Mouse (Mus musculus): Measurements from ENCODE around the gene Perm1. TPM values are rescaled to one million over a fixed set of nuclear protein-coding genes. Genes with fewer than 3 reads are reported as not detected.
A peak's percentile ranks its signal among the peaks of the same experiment; 100 is the strongest.

Gene Perm1
- polyA plus RNA-seq, 1 experiment from 2014 or later: 1.3 TPM

- peaks cover 23% of the 10 kb centered on the region for H3K4me1 ChIP-seq (replicated peaks)
- H3K4me2 ChIP-seq: no peak overlapping the region
- H3K27me3 ChIP-seq (replicated peaks): no peaks in the 10 kb centered on the region
- H3K9me3 ChIP-seq (replicated peaks): no peaks in the 10 kb centered on the region
- no peak overlapping the region for H3K4me3 ChIP-seq
- no peak for ATAC-seq (ENCODE audit: insufficient number of reproducible peaks, low FRiP score)
- H3K36me3 ChIP-seq: no peaks in the 10 kb centered on the region
- no peak overlapping the region for H3K9ac ChIP-seq
- WGBS: 85% methylated on average over 11 of the region's 11 CpGs
- H3K27ac ChIP-seq (ENCODE audit: poor library complexity, severe bottlenecking): no peak overlapping the region
These were observed 4.3 kb downstream of the Perm1 start for GRCm38 (mm10) chr4:156219936-156220335.

- Histone ChIP-seq H3K9me3 (replicated peaks) (no peaks in the 10 kb centered on the region), H3K4me3 (no peak overlapping the region), H3K27me3 (replicated peaks) (no peaks in the 10 kb centered on the region), H3K9ac (no peak overlapping the region), H3K27ac (ENCODE audit: poor library complexity, severe bottlenecking) (no peak overlapping the region), H3K36me3 (peaks cover 5% of the 10 kb centered on the region), H3K4me1 (replicated peaks) (peaks cover 15% of the 10 kb centered on the region), H3K4me2 (no peak overlapping the region)
- ATAC-seq (ENCODE audit: insufficient number of reproducible peaks, low FRiP score): no peak
- WGBS: 67% methylated on average over 2 of the region's 2 CpGs
These were observed 8.6 kb downstream of the Perm1 start for GRCm38 (mm10) chr4:156224276-156224675.

- WGBS: 42% methylated on average over 18 of the region's 18 CpGs
- H3K36me3 ChIP-seq: peaks cover 41% of the 10 kb centered on the region
- H3K4me2 ChIP-seq: peak overlapping the region; percentile 56
- peak; percentile 27 for ATAC-seq (ENCODE audit: insufficient number of reproducible peaks, low FRiP score)
- peaks cover 15% of the 10 kb centered on the region for H3K4me1 ChIP-seq (replicated peaks)
- H3K9me3 ChIP-seq (replicated peaks): no peaks in the 10 kb centered on the region
- H3K27ac ChIP-seq (ENCODE audit: poor library complexity, severe bottlenecking): no peak overlapping the region
- 0 out of 2 replicates have a peak overlapping the region, but pooled peaks have one; percentile 42 for H3K9ac ChIP-seq
- no peaks in the 10 kb centered on the region; the same call in 1 of the 2 replicates for H3K27me3 ChIP-seq (replicated peaks)
- 0 out of 2 replicates have a peak overlapping the region, but pooled peaks have one; percentile 9 for H3K4me3 ChIP-seq
These were observed 12.2 kb downstream of the Perm1 start for GRCm38 (mm10) chr4:156227752-156228392.

- no peaks in the 10 kb centered on the region for H3K9me3 ChIP-seq (replicated peaks)
- H3K36me3 ChIP-seq: peaks cover 46% of the 10 kb centered on the region
- ATAC-seq (ENCODE audit: insufficient number of reproducible peaks, low FRiP score): peak; percentile 52
- no peak overlapping the region for H3K27ac ChIP-seq (ENCODE audit: poor library complexity, severe bottlenecking)
- 0 out of 2 replicates have a peak overlapping the region, but pooled peaks have one; percentile 9 for H3K4me3 ChIP-seq
- WGBS: 19% methylated on average over 12 of the region's 12 CpGs
- H3K4me2 ChIP-seq: peak overlapping the region; percentile 56
- H3K27me3 ChIP-seq (replicated peaks): no peaks in the 10 kb centered on the region; the same call in 1 of the 2 replicates
- H3K9ac ChIP-seq: 0 out of 2 replicates have a peak overlapping the region, but pooled peaks have one; percentile 42
- H3K4me1 ChIP-seq (replicated peaks): peaks cover 18% of the 10 kb centered on the region
These were observed 12.8 kb downstream of the Perm1 start for GRCm38 (mm10) chr4:156228393-156229024.

- 5% methylated on average over 17 of the region's 17 CpGs for WGBS
- Histone ChIP-seq H3K4me3 (peak overlapping the region; percentile 66), H3K27me3 (replicated peaks) (no peaks in the 10 kb centered on the region; the same call in 1 of the 2 replicates), H3K9me3 (replicated peaks) (no peaks in the 10 kb centered on the region), H3K9ac (peak overlapping the region; percentile 88), H3K4me2 (peak overlapping the region; percentile 96), H3K27ac (ENCODE audit: poor library complexity, severe bottlenecking) (peak overlapping the region; percentile 68; the same call in 1 of the 2 replicates), H3K4me1 (replicated peaks) (peaks cover 15% of the 10 kb centered on the region), H3K36me3 (peaks cover 57% of the 10 kb centered on the region)
- ATAC-seq (ENCODE audit: insufficient number of reproducible peaks, low FRiP score): 0 out of 2 replicates have a peak, but pooled peaks have one; percentile 4
These were observed 18.4 kb downstream of the Perm1 start for GRCm38 (mm10) chr4:156234021-156234501.

GRCm38 (mm10) chr4:156234701-156235213, 19.1 kb downstream of the Perm1 start, which contains the start of gene Plekhn1:
Plekhn1 (minus strand) TSS chr4:156234857.
- no peaks in the 10 kb centered on the region; the same call in 1 of the 2 replicates for H3K27me3 ChIP-seq (replicated peaks)
- H3K9ac ChIP-seq: peak within 1 kb of the TSS; percentile 88
- ATAC-seq (ENCODE audit: insufficient number of reproducible peaks, low FRiP score): peak; percentile 48
- peaks cover 15% of the 10 kb centered on the region for H3K4me1 ChIP-seq (replicated peaks)
- H3K9me3 ChIP-seq (replicated peaks): no peaks in the 10 kb centered on the region
- under 1% methylated on average over 29 of the region's 48 CpGs for WGBS
- H3K27ac ChIP-seq (ENCODE audit: poor library complexity, severe bottlenecking): peak within 1 kb of the TSS; percentile 75
- H3K36me3 ChIP-seq: peaks cover 57% of the 10 kb centered on the region
- H3K4me3 ChIP-seq: peak within 1 kb of the TSS; percentile 89
- peak within 1 kb of the TSS; percentile 96 for H3K4me2 ChIP-seq

- peak; percentile 29 for ATAC-seq (ENCODE audit: insufficient number of reproducible peaks, low FRiP score)
- Histone ChIP-seq H3K9ac (peak overlapping the region; percentile 80; the same call in 1 of the 2 replicates), H3K4me2 (peak overlapping the region; percentile 96), H3K36me3 (peaks cover 57% of the 10 kb centered on the region), H3K4me1 (replicated peaks) (peaks cover 15% of the 10 kb centered on the region), H3K27me3 (replicated peaks) (no peaks in the 10 kb centered on the region), H3K4me3 (peak overlapping the region; percentile 89), H3K27ac (ENCODE audit: poor library complexity, severe bottlenecking) (peak overlapping the region; percentile 75; the same call in 1 of the 2 replicates), H3K9me3 (replicated peaks) (no peaks in the 10 kb centered on the region)
- 1% methylated on average over 15 of the region's 15 CpGs for WGBS
These were observed 19.7 kb downstream of the Perm1 start for GRCm38 (mm10) chr4:156235360-156235770.

GRCm38 (mm10) chr4:156235808-156236533, 20.3 kb downstream of the Perm1 start, which contains the start of gene Noc2l:
Noc2l (plus strand) TSS chr4:156236010.
- Histone ChIP-seq H3K9ac (peak within 1 kb of the TSS; percentile 88), H3K4me2 (peak within 1 kb of the TSS; percentile 96), H3K4me3 (peak within 1 kb of the TSS; percentile 89), H3K27ac (ENCODE audit: poor library complexity, severe bottlenecking) (peak within 1 kb of the TSS; percentile 75), H3K9me3 (replicated peaks) (no peaks in the 10 kb centered on the region), H3K27me3 (replicated peaks) (no peaks in the 10 kb centered on the region), H3K36me3 (peaks cover 57% of the 10 kb centered on the region), H3K4me1 (replicated peaks) (peaks cover 15% of the 10 kb centered on the region)
- ATAC-seq (ENCODE audit: insufficient number of reproducible peaks, low FRiP score): peak; percentile 90
- under 1% methylated on average over 90 of the region's 90 CpGs for WGBS

- no peak overlapping the region for H3K27ac ChIP-seq (ENCODE audit: poor library complexity, severe bottlenecking)
- peaks cover 57% of the 10 kb centered on the region for H3K36me3 ChIP-seq
- H3K4me1 ChIP-seq (replicated peaks): peaks cover 15% of the 10 kb centered on the region
- H3K9me3 ChIP-seq (replicated peaks): no peaks in the 10 kb centered on the region
- ATAC-seq (ENCODE audit: insufficient number of reproducible peaks, low FRiP score): no peak
- WGBS: 28% methylated on average over 58 of the region's 60 CpGs
- H3K27me3 ChIP-seq (replicated peaks): no peaks in the 10 kb centered on the region
- peak overlapping the region; percentile 96 for H3K4me2 ChIP-seq
- peak overlapping the region; percentile 89 for H3K4me3 ChIP-seq
- H3K9ac ChIP-seq: peak overlapping the region; percentile 80; the same call in 1 of the 2 replicates
These were observed 21.2 kb downstream of the Perm1 start for GRCm38 (mm10) chr4:156236651-156237447.

- Histone ChIP-seq H3K9me3 (replicated peaks) (no peaks in the 10 kb centered on the region), H3K4me3 (no peak overlapping the region), H3K4me1 (replicated peaks) (peaks cover 24% of the 10 kb centered on the region), H3K27ac (ENCODE audit: poor library complexity, severe bottlenecking) (no peak overlapping the region), H3K9ac (no peak overlapping the region), H3K4me2 (no peak overlapping the region), H3K27me3 (replicated peaks) (peaks cover 35% of the 10 kb centered on the region), H3K36me3 (peaks cover 51% of the 10 kb centered on the region)
- 54% methylated on average over 11 of the region's 11 CpGs for WGBS
- no peak for ATAC-seq (ENCODE audit: insufficient number of reproducible peaks, low FRiP score)
These were observed 33.9 kb downstream of the Perm1 start for GRCm38 (mm10) chr4:156249567-156249966.
